In genomic region chr3:148696555-148696954, GRCm38 (mm10) we compare ENCODE assay signal across 14 mouse cellular contexts.
"Had no signal": no experiment of that assay in that cellular context is flagged by ENCODE, and none has a peak within 500 bp of the region (broad histone marks: within the 10 kb centered on the region; RNA-seq: fewer than 3 reads in every experiment).

No protein-coding gene starts in this region.

- H3K9me3 ChIP-seq: limb, embryonic 13.5 days; megakaryocyte, embryonic 14.5 days; midbrain, embryonic 15.5 days had no signal

- H3K4me2 ChIP-seq: limb, embryonic 13.5 days; liver, embryonic 11.5 days; lung, embryonic 14.5 days; midbrain, embryonic 11.5 days; midbrain, embryonic 15.5 days had no signal

- H3K27ac ChIP-seq: kidney, postnatal 0 days; limb, embryonic 13.5 days; macrophage; midbrain, embryonic 15.5 days had no signal

- ATAC-seq: inflammation-experienced regulatory T-cells, adult 6 months; intestine, postnatal 0 days; midbrain, embryonic 15.5 days had no signal

- H3K27me3 ChIP-seq: limb, embryonic 13.5 days; megakaryocyte, embryonic 14.5 days; midbrain, embryonic 15.5 days had no signal

- H3K4me3 ChIP-seq: limb, embryonic 13.5 days; megakaryocyte, embryonic 14.5 days; midbrain, embryonic 15.5 days had no signal

- H3K9ac ChIP-seq: limb, embryonic 13.5 days; lung, embryonic 14.5 days; midbrain, embryonic 15.5 days had no signal

- H3K4me1 ChIP-seq: megakaryocyte, embryonic 14.5 days; midbrain, embryonic 15.5 days had no signal

- H3K36me3 ChIP-seq: limb, embryonic 13.5 days; midbrain, embryonic 15.5 days had no signal

- DNase-seq: kidney, adult 8-10 months; kidney, postnatal 36 days; lung, embryonic 14.5 days; lung, postnatal 10 days; thymus, adult 2 months had no signal
